Mouse (Mus musculus): Measurements from ENCODE around the gene Gm3259. TPM values are rescaled to one million over a fixed set of nuclear protein-coding genes. Genes with fewer than 3 reads are reported as not detected.
"Not testable (repeated sequence)": the region's sequence is repeated elsewhere in the genome, so short reads cannot be mapped to it uniquely, and the experiment has no call there.

Gene Gm3259
- not detected in 2 replicates for polyA plus RNA-seq (2015; fragmentation: Nextera tagmentation; extraction: Ambion mirVana)

DNA sequence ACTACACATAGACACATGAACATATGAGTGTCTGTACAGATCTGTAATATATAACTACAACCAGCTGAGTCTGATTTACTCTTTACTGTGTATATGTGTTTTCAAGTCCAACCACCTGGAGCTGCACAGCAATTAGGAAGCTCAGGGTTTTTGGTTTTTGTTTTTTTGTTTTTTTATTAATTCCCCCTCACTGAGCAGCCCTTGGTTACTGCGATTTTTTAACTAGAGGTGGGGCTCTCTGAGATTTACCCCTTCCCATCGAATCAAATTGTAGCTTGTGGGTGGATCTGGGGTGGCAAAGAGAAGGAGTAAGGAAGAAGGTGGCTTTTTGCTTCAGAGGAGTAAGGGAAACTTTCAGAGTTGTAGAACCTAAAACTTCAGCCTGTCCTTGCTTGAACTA, at the start of gene Gm3259:
Gene Gm3259 (plus strand): TSS at position 301 of the 400 bp plus-strand sequence.
- not testable (repeated sequence) for H3K9me3 ChIP-seq; H3K27me3 ChIP-seq; H3K4me3 ChIP-seq; H3K4me2 ChIP-seq; H3K27ac ChIP-seq; H3K4me1 ChIP-seq; H3K36me3 ChIP-seq; ATAC-seq (ENCODE audit: insufficient number of reproducible peaks, insufficient read depth, low FRiP score, low TSS enrichment, low read depth); H3K9ac ChIP-seq
- WGBS = 57% methylated on average over 2 of the region's 2 CpGs

DNA sequence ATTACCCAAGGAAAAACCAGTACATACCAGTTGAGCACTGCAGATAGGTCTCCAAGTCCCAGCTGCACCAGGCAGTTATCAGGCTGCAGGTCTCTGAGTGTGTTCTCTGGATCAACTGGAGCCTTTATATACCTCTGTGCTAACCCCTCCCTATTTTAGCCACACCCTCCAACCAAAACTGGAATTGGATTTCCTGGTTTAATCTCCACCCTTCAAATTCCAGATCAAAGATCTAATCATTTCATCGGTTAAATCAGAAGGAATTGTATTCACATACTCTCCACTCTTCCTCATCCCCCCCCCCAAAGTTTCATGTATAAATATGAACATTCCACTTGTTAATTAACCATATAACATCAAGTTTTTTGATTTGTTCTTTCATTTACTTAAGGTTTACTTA, 33.0 kb upstream of the Gm3259 start, which contains the start of gene Gm10424:
Gene Gm10424 (minus strand): TSS at position 101 of the 400 bp plus-strand sequence.
- H3K27ac ChIP-seq; H3K9me3 ChIP-seq; H3K9ac ChIP-seq; H3K27me3 ChIP-seq; H3K4me1 ChIP-seq; H3K4me2 ChIP-seq; H3K36me3 ChIP-seq; ATAC-seq (ENCODE audit: insufficient number of reproducible peaks, insufficient read depth, low FRiP score, low TSS enrichment, low read depth); H3K4me3 ChIP-seq: not testable (repeated sequence)
- no CpG with 5 or more reads among the region's 1 CpGs for WGBS

Other genes with a start within 250 kb of the Gm3259 start
- gene Gm7942, start 199.0 kb upstream of the Gm3259 start, polyA plus RNA-seq (2015; fragmentation: Nextera tagmentation; extraction: Ambion mirVana) = not detected in 2 replicates
- gene Gm16513, start 123.3 kb upstream of the Gm3259 start, polyA plus RNA-seq (2015; fragmentation: Nextera tagmentation; extraction: Ambion mirVana) = not detected in 2 replicates
- gene Gm10424, start 33.1 kb upstream of the Gm3259 start, polyA plus RNA-seq (2015; fragmentation: Nextera tagmentation; extraction: Ambion mirVana) = not detected in 2 replicates
- not detected in 2 replicates for gene D5Ertd577e, start 150.9 kb downstream of the Gm3259 start, polyA plus RNA-seq (2015; fragmentation: Nextera tagmentation; extraction: Ambion mirVana)
- gene Gm3286, start 204.8 kb downstream of the Gm3259 start, polyA plus RNA-seq (2015; fragmentation: Nextera tagmentation; extraction: Ambion mirVana) = not detected in 2 replicates